Mouse (Mus musculus) gastrocnemius, postnatal 10 days (tissue): ENCODE data around the gene C130032M10Rik. TPM values are rescaled to one million over a fixed set of nuclear protein-coding genes. Genes with fewer than 3 reads are reported as not detected.
A peak's percentile ranks its signal among the peaks of the same experiment; 100 is the strongest.

Experiments used
- DNase-seq: peaks from one replicate; pipeline ENCODE4 v3.0.0; 2021; ENCODE audit warnings: mixed read lengths
- total RNA-seq, 2 experiments: library from RNA; stranded (reverse); gene quantifications; 2 replicates each; pipeline ENCODE4 v1.2.3; 2021

Gene C130032M10Rik
- total RNA-seq, 2 experiments from 2014 or later = not detected

DNA sequence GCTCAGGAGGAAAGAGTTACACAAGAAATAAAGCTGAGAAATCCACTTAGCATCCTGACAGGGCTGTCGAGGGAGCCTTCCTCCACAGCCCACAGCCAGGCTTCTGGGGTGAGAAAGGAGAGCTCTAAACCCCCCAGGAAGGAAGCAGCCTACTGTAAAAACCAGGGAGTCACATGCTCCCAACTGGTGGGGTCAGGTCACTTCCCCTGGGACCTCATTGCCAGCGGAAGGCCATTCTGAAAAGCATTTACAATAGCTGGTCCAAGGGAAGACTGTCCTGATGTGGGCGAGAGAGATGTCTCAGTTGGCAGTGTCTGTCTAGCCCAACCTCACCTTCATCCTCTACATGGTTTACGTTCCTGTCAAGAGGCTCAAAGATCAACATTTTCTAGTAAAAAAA lies 33.0 kb downstream of the C130032M10Rik start:
- DNase-seq = no peak

DNA sequence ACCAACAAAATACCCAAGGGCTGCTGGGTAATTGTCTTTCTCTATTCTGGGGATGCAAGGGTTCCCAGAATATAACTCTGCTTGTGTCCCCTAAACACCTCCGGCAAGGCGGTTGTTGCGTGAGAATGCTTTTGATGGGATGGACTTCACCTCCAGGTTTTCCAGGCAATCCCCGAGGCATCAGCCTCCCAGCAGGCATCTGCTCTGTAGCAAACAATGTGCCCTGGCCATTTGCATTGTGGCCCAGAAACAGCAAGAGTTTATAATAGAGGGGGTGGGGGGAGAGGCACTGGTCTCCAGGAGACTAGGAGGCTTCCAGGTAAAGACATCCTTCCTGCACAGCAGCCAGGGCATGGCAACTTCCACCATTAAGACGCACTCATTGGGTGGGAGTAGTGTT lies 33.6 kb downstream of the C130032M10Rik start:
- no peak for DNase-seq

DNA sequence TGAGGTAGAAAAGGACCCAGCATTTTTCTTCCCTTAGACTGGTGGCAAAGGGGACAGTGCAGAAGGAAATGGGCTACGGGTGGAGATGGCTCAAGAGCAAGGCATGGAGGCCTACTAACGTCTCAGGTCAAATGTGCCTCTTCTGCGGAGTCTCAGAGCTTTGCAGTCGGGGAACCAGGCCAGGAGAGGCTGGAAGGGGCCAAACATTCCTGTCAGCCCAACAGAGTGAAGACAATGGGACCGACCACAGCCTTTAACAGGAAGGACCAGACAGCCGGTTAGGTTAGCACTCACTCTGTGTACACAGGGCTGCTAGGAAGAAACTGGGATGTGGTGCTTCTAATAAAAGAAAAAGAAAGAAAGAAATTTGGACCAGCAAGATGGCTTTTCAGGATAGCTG lies 34.5 kb downstream of the C130032M10Rik start:
- DNase-seq = peak; percentile 10

DNA sequence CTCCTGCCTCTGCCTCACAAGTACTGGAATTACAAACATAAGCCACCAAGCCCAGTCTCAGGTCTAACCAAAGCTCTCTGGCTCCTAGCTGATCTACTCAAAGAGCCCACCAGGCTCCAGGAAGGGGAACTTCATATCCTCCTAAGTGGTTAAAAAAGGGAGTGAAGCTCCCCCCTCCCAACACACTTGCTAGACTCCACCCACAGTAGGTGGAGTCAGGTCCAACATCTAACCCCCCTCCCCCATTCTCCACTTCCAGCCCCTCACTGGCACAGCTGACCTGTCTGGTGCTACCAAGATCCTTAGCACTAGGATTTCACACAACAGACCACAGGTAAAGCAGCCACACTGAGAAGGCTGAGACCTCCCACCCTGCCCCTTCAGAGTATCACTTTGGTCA lies 38.3 kb downstream of the C130032M10Rik start:
- DNase-seq = no peak

DNA sequence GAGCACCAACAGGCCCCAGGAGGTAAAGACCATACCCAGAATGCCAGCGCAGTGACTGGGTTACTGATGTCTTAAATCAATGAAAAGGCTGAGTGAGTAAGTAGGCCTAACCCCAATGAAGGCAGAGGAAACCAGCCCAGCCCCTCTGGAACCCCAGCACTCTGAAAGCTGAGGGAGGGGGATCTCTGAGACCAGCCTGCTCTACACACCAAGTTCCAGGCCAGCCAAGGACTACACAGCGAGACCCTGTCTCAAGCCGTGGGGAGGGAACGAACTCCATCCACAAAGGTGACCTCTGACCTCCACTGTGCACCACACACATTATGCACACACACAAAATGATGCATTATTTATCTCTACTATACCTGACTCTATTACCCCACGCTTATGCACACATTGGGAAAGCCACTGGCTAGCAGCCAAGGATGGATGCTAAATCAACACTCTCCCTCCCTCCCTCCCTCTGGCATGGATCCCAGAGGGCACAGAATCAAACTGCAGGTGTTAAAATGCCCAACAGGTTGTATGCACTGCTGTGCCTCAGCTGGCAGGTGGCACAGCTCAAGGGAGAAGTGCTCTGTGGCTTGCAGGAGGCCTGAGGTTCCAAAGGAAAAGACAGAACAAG lies 39.0 kb downstream of the C130032M10Rik start:
- no peak for DNase-seq

DNA sequence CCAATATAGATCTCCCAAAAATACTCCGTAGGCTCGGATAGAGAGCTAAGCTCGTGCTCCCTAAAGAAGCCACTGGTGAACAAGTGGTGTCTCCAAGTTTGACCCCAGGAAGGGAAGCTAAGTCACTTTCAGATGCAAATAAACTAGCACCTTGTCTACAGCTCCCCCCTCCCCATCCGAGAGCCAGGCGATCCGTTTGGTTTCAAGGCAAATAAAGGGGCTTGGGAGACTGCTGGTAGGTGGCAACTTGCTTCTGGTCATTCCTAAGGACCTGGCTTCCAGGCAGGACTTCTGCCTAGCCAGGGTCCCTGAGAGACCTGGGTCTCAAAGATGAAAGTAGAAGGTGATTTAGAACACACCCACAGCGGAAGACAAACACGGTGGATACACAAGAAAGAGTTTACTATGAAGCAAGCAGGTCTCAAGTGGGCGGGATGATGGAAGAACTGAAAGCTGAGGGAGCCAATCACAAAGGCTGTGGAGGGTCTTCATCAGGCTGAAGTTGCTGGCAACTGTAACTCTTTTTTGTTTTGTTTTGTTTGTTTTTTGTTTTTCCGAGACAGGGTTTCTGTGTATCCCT lies 40.9 kb downstream of the C130032M10Rik start:
- no peak for DNase-seq

DNA sequence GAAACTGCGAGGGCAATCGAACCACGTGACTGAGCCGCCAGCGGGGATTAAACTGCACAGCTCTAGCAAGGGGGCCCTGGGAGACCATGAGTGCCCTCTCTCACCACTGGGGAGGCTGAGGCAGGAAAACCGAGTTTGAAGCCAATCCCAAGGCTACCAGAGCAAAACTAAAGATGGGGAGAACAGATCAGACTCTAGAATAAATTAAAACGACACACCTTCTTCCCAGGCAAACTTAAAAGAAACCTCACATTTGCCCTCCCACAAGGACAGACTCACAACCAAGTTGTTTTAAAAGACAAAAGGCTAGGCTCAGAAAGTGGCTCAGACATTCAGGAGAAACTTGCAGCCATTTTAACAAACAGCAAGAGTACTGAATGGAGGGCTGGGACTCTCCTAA lies 41.6 kb downstream of the C130032M10Rik start:
- DNase-seq = no peak

DNA sequence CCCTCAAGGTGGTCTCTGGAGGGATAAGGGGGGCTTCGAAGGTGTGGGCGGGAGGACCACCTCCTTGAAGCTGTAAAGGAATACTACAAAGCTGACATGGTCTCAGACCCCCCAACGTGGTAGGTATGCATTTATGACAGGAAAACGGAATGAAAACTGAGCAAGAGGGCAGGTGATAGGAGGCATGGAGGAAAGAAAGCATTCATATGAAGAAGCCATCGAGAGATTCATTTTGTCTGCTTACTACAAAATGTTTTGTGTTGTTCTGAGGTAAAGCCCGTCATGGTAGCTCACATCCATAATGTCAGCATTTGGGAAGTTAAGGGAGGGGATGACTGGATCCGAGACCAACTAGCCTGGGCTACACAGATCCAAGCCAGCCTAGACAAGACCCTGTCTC lies 44.6 kb downstream of the C130032M10Rik start:
- DNase-seq = no peak

DNA sequence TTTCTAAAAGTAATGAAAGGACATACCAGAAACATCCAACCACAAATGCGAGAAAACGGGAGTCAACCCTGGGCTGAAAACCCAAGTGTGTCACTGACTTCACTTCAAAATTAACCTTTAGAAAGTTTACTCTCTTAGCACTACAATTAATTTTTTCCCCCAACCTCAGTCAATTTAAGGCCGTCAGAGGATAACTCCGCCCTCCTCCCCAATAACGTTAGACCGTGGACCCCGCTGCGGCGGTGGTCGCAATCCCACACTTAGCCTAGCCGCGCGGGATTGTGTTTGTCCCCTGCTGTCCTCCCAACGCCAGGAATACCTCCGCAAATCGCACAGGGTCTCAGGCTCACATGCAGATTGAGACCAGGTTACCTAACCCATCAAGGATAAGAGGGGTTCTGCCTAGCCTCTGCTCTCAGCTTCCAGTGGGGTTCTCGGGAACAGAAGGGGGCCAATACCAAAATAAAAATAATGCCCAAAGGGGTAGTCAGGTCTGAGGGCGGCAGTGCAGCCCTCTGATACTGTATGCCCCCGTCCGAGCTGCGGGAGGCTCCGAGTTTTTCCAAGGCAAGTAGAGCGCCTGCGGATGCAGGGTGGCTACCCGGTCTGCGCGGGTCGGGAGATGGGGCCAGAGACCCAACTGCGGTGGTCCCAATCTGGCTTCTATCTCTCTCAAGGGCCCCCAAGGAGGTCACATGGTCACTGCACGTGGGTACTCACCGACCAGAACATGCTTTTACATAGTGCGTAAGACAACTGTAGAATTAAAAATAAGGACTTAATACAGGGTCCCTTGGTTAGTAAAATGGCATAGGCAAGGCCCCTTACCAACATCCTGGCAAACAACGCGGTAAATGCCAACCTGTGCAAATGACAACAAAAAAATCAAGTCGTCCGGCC lies 45.5 kb downstream of the C130032M10Rik start:
- no peak for DNase-seq

DNA sequence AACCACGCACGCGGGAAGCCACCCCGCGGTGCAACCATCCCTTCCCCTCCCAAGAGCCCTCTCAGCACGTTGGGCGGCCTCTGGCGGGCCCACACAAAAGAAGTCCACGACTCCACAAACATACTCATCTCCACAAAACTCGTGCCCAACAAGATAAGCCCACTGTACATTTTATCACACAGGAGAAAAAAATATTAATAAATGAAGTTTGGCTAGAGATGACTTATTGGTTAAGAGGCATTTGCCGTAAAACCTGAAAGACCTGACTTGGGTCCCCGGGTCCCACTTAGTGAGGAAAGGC lies 46.1 kb downstream of the C130032M10Rik start:
- DNase-seq = no peak

DNA sequence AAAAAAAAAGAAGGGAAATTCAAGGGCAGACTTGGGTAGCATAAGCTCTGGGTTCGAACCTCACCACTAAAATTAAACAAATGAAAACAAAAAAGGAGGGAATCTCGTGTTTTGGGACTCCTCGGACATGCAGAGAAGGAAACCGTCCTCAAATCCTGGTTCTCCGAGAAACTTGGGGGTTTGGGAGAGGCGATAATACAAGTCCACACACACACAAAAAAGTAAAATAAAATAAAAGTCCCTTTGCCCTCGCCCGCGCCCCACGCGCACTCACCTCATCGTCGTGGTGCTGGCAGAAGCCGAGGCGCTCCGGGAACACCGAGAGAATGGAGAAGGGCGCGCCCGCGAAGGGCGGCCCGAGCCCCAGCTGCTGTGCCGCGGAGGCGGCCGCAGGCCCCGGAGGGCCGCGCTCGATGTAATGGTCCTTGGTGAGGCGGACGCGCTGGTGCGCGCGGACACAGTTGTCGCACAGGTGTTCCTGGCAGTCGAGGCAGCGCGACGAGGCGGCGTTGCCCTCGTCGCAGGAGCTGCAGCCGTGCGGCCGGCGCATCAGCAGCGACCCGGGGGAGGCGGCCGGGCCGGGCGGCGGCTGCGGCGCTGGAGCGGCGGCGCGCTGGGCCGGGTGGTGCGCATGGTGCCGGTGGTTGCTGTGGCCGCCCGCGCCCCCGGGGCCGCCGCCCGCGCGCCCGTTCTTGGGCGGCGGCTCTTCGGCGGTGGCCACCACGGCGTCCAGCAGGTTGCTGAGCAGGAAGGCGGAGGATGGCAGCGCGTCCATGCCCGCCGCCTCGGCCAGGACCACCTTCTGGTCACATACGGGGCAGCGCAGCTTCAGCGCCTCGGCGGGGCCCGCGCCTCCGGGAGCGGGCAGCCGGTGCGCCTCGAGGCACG lies 46.8 kb downstream of the C130032M10Rik start:
- peak; percentile 10 for DNase-seq

DNA sequence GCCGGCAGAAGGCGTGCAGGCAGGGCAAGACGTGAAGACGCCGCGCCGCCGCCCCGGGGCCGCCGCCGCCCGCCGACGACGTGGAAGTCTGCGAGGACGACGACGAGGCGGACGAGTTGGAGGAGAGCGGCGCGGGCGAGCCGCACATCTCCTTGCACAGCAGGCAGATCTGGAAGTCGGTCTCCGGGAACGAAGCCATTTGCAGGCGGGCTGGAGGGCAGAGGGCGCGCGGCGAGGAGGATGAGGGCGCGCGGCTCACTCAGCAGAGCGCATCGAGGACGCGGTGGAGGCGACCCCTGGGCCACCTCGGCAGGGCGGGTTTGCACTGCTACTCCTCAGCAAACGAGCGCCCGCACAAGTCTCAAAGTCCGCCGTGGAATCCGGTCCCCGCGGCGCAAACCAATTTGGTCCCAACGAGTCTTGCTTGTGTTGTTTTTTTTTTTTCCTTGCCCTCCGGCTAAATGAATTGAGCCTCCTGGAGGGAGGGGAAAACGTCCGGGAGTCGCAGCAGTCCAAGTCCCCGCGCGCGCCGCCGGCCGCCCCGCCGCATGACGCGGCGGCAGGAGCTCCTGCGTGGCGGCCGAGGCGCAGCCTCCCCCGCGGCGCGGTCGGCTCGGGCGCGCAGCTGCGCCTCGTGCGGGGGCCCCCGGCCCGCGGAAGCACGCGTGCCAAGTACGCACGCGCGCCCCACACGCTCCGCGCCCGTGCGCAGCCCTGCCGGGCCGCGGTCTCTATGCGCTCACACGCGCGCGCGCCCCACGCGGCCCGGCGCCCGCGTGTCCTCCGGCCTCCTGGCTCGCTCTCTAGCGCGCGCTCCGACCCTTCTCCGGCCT lies 47.6 kb downstream of the C130032M10Rik start:
- peak; percentile 17 for DNase-seq

DNA sequence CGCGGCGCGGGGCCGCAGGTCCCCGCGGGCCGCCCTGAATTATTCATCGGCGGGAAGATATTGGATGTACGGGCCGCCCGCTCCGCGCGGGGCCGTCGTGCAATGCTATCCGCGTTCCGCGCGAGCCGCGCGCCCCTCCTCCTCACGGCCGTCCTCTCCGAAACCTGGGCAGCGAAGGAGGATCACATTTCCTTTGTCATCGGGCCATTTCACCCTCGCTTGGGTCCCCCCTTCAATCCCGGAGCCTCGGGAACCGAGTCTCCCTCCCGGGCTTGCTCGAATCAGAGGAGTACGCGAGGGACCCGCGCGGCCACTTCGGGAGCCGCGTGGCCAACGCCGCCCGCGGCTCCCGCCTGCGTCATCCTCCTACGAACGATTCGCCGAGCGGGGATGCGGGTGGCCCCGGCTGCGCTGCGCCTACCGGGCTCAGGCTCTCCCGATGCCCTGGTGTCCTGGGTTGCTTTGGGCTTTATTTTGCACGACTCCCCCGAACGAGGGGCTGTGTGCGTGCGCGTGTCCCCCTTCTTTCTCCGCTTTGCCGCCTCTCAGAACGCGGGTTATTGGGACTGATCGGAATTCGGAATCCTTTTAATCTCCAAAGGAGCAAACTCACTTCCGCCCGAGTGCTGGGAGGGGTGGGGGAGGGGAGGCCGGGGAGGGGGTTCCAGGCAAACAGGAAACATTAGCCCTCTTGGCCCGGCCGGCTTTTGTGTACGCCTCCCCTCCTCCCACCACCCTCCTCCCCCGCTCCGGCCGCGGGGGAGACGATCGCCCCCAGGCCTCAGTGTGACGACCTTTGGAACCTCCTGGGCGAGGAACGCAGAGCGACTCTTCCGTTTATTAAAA lies 48.5 kb downstream of the C130032M10Rik start, which contains the start of gene Trim71:
Gene Trim71 (minus strand): TSS at position 609 of the 846 bp plus-strand sequence.
- DNase-seq = peak; percentile 13

DNA sequence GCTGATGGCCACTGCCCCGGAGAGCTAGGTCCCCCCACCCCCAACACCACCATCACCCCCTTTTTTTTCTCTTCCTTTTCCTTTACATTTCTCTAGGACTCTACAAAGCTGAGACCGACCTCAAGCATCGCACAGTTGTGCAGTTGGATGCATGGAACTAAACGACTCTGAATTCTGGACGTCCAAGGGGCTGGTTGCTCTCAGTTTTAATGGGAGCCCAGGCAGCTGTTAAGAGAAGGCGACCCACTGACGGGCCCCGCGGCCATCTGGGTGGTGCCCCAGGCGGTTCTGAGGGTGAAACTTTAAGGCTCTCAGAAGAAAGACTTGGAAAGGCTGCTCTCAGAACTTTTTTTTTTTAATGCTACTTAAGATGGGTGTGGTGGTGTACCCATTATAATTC lies 49.2 kb downstream of the C130032M10Rik start:
- no peak for DNase-seq

Other genes with a start within 250 kb of the C130032M10Rik start
- gene Bcl2a1c, start 185.6 kb upstream of the C130032M10Rik start, total RNA-seq = not detected
- gene Crtap, start 125.0 kb upstream of the C130032M10Rik start, total RNA-seq = 10 to 100 TPM; 68.2 to 81.9 TPM
- 10 to 100 TPM; 13.2 to 18.9 TPM for gene Glb1, start 114.6 kb upstream of the C130032M10Rik start, total RNA-seq
- 1 to 10 TPM; 3.0 to 4.2 TPM for gene Tmppe, start 114.6 kb upstream of the C130032M10Rik start, total RNA-seq
- gene Ccr4, start 10.8 kb upstream of the C130032M10Rik start, total RNA-seq = not detected
- under 1 TPM in 1 of 2 experiments, not detected in 1; 0.02 TPM for gene Trim71, start 48.7 kb downstream of the C130032M10Rik start, total RNA-seq
- 10 to 100 TPM; 18.8 to 22.9 TPM for gene Cnot10, start 124.5 kb downstream of the C130032M10Rik start, total RNA-seq
- 10 to 100 TPM; 37.9 to 38.4 TPM for gene Dync1li1, start 173.1 kb downstream of the C130032M10Rik start, total RNA-seq
- gene Cmtm6, start 215.4 kb downstream of the C130032M10Rik start, total RNA-seq = 10 to 100 TPM; 15.9 to 18.8 TPM